Mouse (Mus musculus): Measurements from ENCODE around the gene Rrp9.
A peak's percentile ranks its signal among the peaks of the same experiment; 100 is the strongest.

Rrp9 gene

DNA sequence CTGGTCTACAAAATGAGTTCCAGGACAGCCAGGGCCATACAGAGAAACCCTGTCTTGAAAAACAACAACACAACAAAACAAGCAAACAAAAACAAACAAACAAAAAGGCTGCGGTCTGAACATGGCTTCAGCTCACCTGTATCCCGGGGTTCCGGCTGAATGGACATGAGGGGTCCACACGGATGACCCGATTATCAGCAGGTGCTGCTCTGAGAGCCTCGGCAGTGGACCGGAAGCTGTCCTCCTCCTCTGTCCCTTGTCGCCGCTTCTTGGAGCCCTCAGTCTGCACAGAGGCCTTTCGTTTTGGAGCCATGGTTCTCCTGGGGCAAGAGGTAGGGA is at the start of gene Rrp9:
Gene Rrp9 (plus strand): TSS at position 301 of the 339 bp plus-strand sequence.
- no peak for DNase-seq

DNA sequence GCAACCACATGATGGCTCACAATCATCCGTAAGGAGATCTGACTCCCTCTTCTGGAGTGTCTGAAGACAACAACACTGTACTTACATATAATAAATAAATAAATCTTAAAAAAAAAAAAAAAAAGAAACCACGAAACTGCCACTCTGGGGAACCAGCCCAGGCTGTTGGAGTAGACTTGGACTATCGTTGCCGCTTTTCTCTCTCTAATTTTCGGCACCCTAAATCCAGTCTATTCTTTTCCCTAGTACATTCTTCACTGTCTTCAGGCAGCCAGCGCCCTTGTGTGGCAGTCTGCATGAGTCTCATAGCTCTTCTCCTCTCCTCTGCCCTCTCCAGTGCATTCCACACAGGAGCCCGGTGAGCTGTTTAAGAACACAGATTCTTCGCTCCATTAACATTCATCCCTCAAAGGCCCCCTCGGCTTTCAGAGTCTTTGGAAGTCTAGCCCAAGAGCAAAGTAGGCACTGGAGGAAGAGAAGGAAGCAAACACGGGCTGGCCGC is 47.0 kb upstream of the Rrp9 start:
- DNase-seq = no peak

DNA sequence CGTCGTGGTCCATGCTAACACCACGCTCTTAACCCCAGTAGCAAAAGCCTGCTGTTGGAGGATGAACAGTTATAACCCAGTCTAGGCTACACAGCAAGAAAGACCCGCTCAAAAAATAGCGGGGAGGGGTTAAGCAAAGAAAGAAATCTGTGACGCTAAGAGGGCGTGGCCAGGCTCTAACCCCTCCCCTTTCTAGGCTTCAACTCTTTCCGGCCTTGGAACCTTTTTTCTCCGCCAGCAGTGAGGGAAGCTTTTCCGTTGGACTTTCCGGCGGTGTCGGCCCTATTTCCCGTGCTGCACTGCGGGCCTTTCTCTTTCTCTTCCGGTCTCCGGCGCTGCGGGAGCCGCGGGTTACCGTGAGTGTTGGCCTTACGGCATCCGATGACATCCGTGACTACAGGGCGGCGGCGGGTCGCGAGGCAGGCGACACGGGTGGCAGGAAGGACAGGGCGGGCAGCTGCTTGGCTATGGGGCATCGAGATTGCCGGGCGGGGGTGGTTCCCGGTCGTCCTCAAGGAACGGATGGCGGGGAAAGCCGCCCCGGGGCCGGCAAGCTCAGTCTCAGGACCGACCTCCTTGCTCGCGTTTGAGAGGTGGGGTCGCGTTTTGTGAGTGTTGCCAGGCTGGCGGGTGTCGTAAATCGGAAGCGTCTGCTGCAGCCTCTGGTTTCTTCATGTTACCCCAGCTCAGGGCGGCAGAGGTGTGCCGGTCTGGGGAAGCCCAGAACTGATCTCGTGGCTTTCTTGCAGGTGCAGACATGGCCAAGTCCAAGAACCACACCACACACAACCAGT is 46.3 kb upstream of the Rrp9 start, which contains the start of gene Rpl29:
Gene Rpl29 (plus strand): TSS at position 234 of the 794 bp plus-strand sequence.
- peak; percentile 96 for DNase-seq

DNA sequence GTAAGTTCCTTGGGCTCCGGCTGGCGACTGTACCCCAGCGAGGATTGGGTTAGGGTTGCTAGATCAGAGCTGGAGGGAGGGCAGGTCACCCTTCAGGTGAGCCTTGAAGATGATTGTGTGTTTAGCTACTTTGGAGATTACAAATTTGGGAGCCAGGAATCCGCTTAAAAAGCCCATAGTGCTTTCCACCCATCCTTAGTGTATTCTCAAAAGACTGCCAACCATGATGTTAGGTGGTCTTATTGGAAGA is 45.8 kb upstream of the Rrp9 start:
- no peak for DNase-seq

DNA sequence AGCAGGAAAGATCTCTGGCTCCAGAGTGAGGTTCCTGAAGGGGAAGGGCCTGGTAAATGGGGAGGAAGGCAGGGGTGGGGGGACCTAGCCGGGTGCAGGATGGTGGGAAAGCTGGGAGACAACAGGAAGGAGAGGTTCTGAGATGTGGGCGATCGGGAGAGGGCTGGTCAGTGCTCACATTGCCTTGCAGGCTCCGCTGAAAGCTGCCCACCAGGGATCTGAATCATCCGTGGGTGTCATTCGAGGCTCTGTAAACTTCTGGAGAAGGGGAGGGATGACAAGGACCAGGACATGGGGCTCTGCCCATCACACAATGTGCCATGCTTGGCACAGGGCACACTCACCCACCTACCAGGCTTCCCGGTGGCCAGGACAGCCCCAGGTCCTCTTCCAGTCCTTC is 42.4 kb upstream of the Rrp9 start:
- no peak for DNase-seq

DNA sequence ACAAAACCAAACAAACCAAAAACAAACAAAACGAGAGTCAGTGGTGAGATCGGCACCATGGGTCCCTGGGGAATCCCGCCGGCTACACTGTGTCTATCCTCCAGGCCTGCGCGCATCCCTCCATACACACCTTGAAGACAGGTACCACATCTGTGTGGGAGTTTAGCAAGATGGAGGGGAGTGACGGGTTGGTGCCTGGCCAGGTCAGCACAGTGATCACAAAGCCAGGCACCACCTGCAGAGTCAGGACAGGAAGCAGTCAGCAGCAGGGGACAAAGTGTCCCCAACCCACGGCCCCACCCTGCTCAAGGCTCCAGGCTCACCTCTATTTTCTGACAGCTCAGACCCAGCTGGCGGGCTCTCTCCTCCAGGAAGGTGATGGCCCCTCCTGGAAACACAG is 39.2 kb upstream of the Rrp9 start:
- DNase-seq = no peak

DNA sequence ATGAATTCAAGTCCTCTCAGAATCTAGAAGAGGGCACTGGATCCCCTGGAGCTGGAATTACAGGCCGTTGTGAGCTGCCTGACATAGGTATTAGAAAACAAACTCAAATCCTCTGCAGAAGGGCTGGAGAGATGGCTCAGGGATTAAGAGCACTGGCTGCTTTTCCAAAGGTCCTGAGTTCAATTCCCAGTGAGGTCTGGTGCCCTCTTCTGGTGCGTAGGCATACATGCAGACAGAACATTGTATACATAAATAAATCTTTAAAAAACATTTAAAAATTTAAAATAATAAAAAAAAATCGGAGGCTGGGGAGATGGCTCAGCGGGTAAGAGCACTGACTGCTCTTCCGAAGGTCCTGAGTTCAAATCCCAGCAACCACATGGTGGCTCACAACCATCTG is 33.1 kb upstream of the Rrp9 start:
- no peak for DNase-seq

DNA sequence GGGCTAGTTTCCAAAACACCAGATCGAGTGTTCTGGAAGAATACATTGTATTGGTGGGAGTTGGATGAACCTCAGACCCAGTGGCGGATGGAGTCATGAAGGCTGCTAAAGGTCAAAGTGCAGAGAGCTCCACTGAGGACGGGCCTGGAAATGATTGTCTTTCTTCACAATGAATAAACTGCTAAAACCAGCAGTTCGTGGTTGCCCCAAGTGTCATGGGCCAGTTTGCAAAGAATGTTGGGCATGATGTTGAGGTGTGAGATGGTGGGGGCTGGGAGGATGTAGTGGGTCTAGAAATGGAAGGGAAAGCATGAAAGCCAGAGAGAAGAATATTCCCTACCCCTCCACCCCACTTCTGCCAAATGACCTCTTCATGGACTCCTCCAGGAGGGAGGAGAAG is 30.9 kb upstream of the Rrp9 start:
- DNase-seq = no peak

DNA sequence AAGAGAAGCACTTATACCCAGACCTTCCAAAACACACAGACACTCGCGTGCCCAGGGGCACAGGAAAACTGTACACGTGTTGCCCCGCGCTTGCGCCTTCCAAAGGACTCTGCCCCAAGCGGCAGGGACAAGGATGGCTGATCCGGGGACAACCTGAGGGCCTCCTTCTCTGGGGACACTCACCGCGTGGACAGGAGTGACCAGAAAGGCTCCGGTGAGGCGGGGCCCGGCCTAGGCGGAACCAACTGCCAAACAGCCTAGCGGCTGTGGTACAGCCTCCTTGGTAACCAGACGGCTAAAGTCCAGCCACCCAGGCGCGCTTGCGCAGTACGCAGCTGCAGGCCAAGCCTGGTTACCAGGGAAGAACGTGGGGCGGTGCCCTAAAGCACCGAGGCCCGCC is 28.4 kb upstream of the Rrp9 start, which contains the start of the genes Abhd14b and Abhd14a:
Gene Abhd14b (plus strand): TSS at position 112 of the 400 bp plus-strand sequence.
Gene Abhd14a (minus strand): TSS at position 331 of the 400 bp plus-strand sequence.
- peak; percentile 95 for DNase-seq

DNA sequence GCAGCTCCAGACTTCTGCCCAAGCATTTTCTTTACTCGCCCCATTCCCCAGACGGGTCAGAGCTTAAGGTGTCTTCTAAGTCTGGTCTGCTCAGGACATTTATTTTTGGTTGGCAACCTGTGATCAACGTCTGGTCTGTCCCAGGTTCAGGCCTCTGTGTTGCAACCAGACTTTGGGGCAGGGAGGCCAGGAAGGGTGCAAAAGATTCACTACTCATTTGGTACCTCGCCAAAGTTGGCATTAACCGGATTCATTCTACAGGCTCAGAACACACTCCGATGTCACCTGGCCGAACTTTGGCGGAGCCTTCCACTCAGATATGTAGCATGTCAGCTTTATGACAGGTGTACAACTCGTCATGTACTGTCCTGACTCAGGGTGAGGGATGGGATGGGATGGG is 27.8 kb upstream of the Rrp9 start:
- DNase-seq = no peak

DNA sequence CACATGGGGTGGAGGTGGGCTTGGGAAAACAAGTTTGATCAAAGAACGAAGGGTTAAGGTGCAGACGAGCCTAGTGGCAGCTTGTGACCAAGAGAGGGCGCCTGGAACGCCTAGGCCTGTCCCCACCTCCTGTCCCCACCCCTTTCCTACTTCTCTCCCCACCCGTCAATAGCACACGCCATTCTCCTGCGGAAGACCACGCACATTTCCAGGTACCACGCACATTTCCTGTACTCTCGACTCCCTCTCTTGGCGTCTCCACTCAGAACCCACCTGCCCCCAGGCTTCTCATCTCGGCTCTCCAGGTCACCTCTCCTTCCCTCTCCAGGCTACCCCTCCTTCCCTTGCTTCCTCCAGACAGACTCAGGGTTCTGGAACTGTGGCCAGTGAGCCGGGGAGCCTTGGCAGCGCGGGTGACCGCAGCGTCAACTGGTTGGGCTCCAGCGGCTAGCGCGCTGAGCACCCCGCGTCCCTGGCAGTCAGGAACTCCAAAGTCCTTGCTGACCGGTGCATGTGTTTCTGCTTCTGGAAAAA is 27.2 kb upstream of the Rrp9 start:
- peak; percentile 88 for DNase-seq

DNA sequence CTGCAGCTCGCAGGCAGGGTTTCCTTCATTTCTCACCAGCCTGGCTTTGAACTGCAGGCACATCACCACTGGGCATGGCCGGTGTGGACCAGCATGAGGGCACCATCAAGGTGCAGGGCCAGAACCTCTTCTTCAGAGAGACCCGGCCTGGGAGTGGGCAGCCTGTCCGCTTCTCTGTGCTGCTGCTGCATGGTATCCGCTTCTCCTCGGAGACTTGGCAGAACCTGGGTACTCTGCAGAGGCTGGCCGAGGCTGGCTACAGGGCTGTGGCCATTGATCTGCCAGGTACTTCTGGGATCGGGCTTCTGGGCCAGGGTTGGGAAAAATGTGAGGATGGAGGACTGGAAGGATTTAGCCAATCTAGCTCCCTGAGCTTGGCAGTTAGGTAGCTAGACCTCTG is 25.8 kb upstream of the Rrp9 start:
- DNase-seq = no peak

DNA sequence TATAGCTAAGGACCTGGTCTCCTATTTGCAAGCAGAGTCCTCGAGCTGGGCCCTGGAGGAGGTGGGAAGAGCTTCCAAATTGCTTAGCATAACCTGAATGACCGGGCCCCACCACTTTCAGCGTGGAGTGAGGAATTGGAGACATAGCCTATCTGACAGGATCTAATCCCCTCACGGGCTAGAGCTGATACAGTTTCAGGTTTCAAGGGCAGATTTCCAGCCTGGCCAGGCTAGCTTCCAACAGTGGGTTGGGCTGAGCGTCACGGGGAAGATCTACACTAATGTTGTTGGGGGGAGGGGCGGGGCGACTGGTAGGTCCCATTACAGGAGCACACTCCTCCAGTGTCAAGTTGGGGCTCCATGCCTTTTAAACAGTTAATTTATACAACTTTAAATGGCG is 25.1 kb upstream of the Rrp9 start:
- DNase-seq = peak; percentile 83

DNA sequence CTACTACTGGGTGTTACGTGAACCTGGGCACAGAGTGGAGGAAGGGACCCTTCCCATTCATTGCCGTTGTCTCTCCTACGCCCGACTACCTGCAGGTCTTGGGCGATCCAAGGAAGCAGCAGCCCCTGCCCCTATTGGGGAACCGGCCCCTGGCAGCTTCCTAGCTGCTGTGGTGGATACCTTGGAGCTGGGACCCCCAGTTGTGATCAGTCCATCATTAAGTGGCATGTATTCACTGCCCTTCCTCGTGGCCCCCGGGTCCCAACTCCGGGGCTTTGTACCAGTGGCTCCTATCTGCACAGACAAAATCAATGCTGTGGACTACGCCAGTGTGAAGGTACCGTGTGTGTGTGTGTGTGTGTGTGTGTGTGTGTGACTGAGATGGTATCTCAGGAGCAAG is 24.5 kb upstream of the Rrp9 start:
- DNase-seq = no peak

DNA sequence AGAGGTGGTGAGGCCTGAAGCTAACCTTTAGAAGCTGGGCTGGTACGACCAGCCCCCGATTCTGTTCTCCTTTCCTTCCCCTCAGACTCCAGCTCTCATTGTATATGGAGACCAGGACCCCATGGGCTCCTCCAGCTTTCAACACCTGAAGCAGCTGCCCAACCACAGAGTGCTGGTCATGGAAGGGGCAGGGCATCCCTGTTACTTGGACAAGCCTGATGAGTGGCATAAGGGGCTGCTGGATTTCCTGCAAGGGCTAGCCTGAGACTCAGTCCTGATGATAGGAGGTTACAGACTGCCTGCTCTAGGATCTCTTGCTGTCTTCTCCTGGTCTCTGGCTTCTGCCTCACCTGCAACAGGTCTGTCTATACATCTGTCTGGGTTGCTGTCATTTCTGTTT is 23.9 kb upstream of the Rrp9 start:
- DNase-seq = no peak

DNA sequence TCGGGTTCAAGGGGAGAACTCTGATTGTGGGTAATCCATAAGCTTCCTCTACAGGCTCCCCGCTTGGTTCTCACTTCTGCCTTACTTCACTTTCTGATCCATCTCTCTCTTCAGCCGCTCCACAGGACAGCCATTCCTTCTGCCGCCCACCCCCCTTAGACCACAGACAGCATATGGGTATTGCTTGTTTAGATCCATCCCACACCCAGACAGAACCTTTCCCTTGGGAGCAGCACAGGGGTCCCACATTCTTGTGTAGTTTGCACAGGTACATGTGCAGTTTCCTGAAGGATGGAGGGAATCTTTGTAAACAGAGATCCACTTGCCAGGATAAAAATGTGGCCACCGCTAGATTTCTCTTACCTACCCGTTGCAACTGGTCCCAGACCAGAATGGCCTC is 23.4 kb upstream of the Rrp9 start:
- no peak for DNase-seq

DNA sequence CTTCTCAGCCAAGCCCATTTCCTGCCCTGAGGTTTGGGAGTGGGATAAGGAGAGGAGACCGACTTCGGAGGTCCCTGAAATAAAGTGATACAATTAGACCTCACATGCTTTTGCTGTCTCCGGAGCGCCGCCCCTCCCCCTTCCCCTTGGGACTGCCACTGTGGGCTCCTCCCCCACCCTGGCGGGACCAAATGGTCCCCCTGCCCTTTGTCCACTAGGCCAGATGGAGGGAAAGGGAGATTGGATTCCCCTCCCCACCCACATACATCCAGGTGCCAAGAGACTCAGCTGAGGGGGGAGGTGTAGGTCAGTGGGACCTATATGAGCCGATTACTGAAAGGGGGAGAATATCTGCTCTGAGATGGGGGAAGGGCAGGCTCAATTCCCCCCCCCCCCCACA is 22.9 kb upstream of the Rrp9 start:
- peak; percentile 84 for DNase-seq

DNA sequence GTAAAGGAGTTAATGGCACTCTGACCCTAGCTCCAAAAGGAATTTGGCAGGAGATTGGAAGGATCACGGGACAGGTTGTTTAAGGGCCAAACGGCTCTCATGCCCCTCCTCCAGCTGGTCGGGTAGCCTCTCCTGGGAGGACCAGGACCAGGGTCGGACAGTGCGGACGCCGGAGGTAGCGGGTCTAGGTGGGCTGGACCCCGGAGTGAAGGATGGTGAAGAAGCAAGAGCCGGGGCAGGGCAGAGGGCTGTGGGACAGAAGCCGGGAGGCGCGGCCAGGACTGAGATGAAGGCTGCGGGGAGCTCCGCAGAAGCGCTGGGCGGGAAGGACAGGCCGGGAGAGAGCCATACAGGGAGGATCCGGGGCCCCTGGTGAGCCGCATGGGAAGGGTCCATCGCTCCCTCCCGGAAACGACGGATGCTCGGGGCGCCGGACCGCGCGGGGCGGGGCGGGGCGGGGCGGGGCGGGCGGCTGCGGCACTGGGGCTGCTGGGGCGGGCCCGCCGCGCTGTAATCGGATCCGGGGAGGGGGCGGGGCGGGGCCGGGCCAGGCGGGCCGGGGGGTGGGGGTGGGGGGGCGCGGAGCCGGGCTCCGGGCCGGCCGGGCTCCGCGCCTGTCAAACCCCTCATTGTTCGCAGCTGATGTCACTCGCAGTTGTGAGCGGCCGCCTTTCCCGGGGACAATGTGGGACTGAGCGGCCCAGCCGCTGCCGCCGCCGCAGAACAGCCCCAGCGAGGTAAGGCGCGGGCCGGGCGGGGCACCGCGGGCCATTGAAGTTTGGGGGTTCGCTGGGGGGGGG is 22.3 kb upstream of the Rrp9 start, which contains the start of gene Pcbp4:
Gene Pcbp4 (plus strand): TSS at position 21 of the 800 bp plus-strand sequence.
- peak; percentile 90 for DNase-seq

DNA sequence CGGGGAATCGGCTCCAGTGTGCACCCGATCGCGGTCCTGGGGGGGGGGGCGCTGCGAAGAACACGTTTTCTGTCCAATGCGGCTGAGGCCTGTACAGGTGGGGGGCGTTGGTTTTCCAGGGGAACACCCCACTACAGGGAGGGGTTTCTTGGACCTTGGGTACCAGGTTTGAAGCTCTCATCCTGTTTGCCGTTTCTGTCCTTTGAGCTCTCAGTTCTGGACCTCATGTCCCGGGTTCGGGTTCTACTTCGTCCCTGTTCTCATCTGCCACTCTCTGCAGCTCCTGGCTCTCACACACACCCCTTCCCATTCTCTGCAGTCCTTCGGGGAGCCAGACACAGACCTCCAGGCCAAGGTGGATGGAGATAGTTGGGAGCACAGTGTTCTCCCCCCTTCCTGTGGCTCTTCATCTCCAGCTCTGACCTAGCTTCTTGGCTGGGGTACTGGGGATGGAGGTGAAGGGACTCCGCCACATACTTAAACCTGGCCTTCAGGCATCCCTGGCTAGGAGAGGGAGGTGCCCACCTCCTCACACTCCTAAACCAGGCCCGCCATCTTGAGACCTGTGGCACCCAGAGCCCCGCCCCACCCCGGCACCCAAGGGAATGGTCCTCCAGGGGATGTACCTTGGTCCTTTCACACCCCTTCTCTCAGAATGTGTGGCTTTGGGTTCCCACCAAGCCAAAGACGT is 21.5 kb upstream of the Rrp9 start:
- peak; percentile 75 for DNase-seq

DNA sequence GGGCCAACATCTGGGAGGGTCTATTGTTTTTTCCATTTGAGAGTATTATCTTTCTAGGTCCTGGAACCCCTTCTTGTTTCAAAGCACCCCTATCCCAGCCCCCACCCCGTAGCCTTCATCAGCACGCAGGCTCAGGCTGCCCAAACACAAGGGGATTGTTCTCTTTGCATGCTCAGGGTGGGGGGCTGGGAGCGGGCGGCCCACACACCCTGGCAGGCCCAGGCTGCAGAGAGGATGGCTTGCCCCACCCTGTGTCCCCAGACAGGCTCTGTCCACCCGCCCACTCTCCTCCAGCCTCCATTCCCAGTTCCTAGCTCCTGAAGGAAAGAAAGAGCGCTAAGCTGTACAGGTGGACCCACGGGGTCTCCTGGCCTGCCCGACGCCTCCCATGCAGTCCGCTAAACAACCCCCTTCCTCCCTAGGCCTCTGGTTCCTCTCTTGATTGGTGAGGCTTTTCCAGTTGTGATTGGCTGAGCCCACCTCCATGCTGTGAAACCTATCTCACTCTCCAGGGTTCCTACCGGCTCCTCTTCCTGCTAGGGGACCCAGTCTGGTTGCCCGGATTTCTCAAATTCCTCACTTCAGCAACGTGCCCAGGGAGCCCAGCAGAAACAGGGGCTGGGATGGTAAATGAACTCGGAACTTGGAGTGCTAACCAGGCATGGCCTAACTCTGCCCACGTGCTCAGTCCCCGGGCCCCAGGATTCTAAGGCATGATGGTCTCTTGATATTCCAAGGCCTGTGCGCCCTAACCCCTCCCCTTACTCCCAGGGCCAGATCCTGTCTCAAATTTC is 20.7 kb upstream of the Rrp9 start:
- DNase-seq = peak; percentile 82

DNA sequence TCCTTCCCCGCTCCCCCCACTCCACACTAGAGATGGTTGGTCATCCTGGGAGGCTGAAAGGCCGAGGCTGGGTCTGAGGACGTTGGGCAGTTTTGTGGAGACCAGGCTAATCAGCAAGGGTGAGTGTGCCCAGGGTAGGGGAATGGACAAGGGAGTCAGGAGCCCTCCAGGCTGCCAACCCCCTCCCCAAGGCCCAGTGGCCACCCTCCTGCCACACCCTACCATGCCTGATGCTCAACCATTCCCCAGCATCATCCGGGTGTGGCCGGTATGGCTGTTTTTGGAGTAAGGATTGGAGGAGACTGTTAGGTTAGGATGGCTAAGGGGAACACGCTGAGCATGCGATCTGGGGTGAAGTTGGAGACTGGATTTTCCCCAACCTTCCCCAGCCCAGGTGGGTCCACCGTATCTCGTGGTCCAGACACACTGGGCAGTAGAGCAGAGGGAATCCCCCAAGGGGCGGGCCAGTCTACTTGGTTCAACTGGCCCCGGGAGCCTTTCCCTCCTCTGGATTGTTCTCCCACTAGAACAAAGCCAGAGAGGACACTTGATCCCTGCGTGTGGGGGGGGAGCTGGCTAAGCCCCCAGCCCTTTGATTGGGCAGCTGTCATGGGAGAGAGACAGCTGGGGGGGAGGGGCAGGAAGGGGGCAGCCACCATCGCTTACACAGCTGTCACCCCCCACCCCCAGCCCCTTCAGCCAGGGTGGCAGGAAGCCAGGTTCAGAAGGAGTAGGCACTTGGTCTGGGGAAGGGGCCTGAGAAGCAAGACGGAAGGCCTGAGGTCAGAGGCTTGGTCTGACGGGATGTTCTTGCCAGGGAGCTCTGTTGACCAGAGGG is 19.2 kb upstream of the Rrp9 start:
- DNase-seq = peak; percentile 86

DNA sequence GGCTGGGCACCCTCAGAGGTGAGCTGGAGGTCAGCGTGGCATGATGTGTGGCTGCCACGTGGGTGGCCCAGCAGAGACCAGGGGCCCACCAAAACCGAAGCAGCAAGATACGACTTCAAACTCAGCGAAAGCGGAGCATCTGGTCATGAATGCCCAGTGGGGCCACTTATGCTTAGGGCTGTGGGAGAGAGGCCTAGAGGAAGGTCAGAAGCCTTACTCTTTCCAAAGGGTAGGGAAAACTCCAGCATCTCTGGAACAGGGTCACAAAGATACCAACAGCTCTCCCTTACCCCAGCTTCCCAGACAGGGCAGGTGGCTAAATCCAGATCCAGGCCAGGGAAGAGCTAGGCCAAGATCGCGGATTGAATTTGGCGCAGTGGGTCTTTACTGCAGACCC is 18.6 kb upstream of the Rrp9 start:
- DNase-seq = no peak

Data from embryo, embryonic 11 days (tissue).